Mouse (Mus musculus): Measurements from ENCODE around the gene Psmg4.

Gene Psmg4

DNA sequence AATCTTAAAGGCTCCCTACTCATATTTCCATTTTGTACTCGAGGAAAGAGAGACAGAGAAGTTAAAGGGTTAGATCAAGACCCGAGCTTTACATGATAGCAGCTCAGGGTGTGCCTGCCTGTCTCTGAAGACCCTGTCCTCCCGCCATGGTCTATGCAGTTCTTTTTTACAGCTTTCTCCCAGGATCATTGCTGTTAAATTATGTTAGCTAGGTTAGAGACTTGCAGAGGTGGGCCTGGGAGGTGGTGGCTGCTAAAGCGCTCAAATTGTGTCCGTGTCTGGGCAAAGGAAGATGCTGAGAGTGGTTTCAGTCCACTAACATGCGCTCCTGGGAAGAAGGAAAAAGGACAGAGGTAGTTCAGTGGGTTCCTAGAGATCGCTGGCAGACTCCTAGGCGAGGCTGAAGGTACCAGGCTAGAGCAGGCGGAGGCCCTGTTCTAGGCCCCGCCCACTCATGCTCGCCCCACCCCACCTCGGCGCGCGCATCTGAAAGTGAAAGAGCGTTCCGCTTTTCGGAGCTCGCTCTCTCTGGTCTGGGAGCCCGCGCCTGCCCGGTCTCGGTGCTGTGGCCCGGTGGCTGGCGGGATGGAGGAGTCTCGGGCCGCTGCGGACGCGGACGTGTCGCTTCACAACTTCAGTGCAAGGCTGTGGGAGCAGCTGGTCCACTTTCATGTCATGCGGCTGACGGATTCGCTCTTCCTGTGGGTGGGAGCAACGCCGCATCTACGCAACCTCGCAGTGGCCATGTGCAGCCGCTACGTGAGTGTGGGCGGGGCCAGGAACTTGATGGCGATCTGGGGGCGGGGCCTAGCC, at the start of gene Psmg4:
Psmg4 (plus strand) TSS at position 474 of the 813 bp plus-strand sequence.
- DNase-seq, result peak; percentile 96

DNA sequence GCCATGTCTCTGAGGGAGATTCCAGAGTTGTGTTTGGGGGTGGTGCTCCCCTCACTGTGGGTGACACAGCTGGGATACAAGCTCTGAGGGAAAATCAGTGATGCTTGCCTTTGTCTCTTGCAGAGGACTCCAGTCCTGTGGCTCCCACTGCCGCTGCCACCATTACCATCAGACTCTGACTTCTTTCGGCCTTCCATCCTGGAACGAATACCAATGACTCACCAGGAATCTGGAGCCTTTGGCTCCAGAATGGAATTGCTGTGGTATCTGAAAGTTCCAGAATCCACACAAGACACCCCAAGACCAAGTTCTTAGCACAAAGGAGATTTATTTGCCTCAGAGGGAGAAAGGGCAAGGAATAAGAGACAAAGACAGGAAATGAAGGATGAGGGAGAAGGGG, 49.7 kb upstream of the Psmg4 start:
- DNase-seq, result no peak

DNA sequence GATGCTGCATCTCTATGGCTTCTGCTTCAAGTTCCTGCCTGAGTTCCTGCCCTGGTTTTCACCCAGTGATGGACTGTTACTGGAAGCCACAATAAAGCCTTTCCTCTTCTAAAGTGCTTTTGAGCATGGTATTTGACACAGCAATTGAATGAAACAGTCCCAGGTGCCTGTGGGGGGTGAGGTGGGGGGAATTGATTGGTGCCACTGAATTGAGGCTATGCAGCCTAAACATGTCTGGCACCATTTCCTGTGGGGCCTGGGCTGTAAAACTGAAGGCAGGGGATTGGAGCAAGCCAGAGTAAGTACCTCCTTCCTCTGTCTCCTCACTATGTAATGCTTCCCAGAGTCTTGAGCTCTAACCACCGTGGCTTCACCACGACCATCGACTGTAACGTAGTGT, 48.1 kb upstream of the Psmg4 start:
- peak; percentile 60 for DNase-seq

DNA sequence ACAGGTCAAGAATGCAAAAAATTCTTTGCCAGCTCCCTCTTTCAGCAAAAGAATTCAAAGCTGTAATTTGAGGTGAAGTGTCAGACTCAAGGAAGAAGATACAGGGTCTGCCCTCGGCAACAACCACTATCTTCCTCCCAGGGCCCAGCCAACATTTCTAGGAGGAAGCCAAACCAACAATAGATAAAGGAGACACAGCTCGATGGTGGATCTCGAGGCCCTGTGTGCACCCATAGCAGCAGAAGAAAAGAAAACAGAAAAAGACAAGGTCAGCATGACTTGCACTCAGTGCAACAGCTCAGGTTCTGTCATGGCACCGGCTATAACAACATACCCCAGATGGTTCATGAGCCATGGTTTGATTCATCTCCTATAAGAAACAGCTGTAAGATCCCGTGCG, 46.3 kb upstream of the Psmg4 start:
- no peak for DNase-seq

DNA sequence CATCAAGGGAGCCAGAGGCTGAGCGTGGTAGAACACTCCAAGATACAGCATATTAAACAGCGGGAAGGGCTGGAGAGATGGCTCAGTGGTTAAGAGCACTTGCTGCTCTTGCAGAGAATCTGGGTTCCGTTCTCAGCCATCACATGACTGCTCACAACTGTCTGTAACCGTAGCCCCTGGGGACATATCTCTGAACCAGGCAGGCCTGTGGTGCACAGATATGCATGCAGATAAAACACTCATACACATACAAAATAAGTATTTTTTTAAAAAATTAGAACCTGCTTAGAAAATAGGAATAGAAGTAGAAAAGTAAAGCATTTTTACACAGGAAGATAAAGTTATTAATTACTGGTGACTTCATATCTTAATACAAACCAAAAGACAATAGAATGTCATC, 43.9 kb upstream of the Psmg4 start:
- DNase-seq, result no peak

DNA sequence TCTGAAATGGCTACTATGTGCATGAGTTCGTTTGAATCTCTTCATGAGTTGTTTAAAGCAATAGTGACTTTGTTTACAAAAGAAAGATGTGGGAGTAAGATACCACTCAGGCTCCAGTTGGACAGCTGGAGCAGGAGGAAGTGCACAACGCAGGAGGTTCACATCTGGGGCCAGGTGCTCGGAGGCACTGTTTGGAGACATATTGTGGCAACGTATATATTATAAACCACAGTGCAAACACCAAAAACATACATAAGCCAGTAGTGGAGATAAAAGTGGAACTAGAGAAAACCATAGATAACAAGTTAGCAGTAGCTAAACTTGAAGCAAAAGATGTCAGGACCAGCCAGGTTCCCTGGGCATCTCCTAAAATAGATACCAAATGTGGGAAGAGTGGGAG, 43.4 kb upstream of the Psmg4 start:
- DNase-seq, result peak; percentile 66

DNA sequence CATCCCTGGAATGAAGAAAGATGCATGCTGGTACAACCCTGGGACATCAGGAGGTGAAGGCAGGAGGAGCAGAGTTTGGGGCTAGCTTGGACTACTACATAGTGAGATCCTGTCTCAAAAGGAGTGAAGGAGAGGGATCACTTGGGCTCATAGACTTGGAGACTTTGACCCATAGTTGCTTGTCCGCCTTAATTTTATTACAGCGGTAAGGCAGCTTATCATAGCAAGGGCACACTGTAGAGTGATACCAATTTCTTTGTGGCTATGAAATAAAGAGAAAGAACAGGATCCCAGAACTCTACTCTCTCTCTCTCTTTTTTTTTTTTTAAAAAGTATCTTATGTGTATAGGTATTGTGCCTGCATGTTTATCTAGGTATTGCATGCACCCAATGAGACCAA, 42.2 kb upstream of the Psmg4 start:
- DNase-seq, result no peak

DNA sequence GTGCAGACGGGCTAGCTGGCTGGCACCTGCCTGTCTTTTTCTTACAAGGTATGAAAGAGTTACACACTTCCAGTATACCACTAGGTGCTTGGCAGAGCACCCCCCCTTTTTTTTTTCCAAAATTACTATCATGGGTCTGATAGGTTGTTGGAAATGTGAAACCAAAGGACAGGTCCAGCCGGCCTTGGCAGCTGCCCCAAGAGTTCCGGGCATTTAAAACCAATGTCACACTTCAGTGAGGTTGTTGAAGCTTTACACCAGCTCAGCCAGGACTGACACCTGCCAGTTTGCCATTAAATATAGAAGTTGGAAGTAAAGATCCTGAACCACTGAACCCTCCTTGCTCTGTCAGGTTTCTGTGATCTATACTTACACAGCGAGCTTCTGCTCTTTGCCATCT, 37.1 kb upstream of the Psmg4 start:
- no peak for DNase-seq

DNA sequence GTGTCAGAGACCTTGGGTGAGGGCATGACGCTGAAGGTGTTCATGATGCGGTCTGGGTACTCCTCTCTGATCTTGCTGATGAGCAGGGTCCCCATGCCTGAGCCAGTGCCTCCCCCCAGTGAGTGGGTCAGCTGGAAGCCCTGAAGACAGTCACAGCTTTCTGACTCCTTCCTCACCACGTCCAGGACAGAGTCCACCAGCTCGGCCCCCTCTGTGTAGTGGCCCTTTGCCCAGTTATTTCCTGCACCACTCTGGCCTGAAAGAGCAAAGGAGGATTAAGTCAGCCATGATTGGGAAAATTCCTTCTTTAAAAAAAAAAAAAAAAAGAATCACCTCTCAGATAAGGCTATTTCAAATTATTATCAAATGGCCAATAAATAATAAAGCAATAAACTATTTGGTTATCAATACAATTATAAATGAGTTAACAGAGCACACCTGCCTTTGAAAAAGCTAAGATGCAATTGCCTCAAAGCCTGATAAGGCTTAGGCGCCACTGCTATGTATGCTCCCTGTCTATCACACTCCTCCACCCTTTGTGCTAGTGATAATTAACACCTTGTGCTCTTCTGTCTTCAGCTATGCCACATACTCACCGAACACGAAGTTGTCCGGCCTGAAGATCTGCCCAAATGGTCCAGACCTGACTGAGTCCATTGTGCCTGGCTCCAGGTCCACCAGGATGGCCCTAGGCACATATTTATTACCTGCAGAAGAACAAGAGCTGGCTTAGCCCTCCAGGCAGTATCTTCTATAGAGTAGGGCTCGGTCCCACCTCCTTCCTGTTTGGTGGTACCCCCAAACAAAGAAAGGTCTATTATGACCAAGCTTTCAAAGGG, 34.3 kb upstream of the Psmg4 start:
- no peak for DNase-seq

DNA sequence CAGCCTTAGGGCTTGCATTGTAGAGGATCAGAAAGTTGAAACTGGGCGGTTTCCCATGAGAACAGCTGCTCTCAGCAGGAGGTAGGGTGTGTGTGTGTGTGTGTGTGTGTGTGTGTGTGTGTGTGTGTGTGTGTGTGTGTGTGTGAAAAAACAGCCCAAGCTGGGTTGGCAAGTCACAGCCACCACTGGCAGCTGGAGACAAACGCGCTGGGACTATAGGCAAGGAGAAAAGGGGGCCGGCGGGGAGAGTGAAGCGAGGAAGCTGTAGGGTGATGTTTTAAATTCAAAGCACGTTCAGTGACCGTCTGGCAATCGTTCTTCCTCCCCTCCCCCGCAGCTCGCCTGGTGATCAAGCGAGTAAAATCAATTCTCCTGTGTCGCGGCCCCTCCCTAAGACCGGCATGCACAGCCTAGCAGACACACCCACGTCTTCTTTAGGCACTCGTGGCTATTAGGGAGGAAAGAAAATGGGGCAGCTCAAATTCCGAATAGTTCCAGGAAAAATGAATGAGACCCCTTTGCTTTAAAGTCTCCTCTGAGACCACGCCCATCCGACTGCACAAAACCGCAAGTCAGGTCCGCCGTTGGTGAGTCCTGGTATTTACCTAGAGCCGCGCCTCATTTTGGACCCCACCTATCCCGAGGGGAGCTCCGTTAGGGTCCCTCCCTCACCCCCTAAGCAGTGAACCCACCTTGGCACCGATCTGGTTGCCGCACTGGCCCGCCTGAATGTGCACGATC, 33.1 kb upstream of the Psmg4 start:
- DNase-seq, result peak; percentile 50

DNA sequence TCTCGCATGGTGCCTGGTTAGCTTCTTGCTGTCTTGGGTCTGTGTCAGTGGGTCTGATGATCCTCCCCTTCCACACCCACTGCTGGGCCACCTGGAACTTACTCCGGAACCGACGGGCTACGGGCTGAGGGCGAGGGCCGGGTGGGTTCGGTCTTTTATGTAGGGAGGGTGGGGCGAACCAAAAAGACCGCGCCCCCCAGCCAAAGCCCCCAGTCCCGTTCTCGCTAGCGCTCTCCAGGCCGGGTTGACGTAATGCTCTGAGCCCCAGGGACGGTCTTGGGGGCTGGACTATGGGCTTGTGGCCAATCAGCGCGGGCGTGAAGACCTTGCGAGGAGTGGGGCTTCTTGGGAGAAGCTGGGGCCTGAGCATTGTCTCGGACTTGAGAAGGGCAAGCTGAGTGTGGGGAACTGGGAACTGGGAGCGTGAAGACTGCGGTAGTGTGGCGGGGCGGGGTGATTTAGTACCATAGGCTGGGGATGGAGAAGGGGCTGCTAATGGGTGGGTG, 32.5 kb upstream of the Psmg4 start, which contains the start of gene Tubb2b:
Tubb2b (minus strand) TSS at position 241 of the 506 bp plus-strand sequence.
- peak; percentile 75 for DNase-seq

DNA sequence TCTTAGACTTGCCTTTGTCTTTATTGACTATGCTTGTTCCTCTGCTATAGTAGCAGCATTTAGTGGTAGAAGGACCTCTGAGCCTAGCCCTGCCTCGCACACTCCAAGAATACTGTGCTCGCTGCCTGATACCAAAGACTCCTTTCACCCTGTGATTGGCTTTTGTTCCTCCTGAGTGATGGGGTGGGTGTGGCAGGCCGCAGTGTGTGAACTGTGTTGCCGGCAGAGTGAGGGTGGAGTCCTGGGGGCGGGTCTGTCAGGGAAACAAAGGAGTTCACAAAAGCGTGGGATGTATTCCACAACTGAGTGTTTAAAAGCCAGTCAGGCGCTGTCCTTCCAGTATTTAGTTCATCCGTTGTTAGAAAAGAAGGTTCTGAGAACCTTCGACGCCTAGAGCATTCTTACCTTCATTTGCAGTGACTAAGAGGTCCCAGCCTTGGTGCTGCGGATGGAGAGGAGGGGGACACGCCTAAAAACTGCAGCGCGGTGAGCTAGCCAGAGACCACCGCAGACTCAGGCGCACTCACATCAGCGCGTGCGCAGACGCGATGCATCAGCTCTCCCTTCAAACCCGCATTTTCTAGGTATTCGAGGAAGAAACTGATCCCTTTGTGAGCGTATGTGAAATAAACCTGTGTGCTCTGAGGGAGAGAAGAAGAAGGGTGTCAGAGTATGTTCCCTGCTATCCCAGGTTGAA, 31.6 kb upstream of the Psmg4 start:
- DNase-seq, result peak; percentile 79

DNA sequence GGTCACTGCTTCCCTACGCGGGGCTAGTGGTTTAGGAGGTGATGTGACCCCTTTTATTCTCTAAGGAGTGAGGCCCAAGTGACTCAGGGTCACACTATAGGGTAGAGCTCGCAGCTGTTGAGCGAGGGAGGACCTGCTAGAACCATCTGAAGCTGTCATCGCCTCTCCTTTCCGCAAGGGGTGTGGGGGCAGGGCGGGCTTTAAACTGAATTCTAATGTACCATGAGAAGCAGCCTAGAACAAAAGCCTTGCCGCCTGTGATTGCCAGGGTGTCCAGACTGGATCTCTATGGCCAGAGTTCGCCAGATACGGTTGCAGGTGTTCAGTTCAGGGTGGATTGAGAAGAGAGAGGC, 31.1 kb upstream of the Psmg4 start:
- peak; percentile 84 for DNase-seq

DNA sequence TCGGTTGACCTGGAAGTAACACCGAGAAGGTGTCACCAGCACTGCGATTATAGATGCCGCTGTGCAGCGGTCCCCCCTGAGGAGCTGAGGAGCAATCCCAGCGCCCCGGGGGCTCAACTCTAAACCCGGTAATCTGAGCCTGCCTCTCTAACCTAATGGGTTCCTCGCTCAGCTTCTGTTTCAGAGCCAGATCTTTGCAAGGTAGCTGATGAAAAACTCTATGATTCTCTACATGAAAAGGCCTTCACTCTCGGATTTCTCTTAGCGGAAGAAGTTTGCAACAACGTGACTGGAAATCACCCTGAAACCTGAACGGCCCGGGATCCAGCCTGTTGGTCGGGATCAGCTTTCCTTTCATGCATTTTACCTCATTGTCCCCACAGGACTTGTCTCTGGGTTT, 30.5 kb upstream of the Psmg4 start:
- DNase-seq, result no peak

DNA sequence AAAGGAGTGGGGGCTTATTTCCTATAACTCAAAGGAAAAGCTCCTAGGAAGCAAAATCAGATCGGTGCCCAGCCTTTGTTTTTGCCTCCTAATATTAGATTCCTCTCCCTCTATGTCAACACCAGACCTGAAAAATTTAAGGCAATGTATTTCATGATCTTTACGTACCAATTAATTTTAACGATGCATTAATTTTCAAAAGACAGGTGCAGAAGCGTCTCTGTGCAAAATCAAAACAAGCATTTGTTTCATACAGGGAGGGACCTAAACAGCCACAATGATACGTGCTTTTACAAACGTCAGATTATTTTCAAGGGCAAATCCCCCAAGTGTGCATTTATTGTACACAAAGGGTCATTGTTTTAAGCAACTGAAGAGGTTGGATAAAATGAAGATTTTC, 29.9 kb upstream of the Psmg4 start:
- DNase-seq, result no peak

DNA sequence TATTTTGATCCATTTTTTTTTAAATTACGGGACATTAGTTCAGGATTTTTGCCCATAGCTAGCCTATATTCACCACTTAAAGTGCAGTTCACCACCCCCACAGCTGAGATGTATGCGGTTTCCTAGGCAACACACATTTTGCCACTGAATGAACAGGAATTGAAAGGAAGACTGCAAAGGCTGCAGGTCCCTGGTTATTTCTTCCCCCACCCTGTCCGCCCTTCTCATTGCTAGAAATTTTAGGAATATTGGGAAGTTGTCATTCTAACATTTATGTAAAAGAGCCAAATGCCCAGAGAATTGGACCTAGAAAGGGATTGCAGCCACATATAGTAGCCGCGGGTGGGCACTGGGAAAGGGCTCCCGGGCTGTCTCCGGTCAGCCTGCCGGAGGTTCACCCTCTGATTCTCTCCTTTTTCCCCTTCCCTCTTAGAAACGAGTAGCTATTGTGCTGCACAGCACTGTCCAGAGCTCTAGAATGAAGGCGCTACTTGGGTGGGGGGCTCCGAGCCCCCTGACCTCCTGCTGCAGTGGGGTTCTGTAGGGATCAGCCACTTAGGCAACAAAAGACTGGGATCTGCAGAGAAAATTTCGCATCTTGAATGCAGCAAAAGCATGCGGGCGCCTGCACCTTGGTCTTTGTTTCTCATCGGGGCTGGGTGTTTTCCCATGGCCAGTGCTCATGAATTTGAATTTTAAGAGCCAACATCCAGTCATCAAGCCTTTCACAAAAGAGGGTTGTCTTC, 29.3 kb upstream of the Psmg4 start:
- DNase-seq, result no peak

DNA sequence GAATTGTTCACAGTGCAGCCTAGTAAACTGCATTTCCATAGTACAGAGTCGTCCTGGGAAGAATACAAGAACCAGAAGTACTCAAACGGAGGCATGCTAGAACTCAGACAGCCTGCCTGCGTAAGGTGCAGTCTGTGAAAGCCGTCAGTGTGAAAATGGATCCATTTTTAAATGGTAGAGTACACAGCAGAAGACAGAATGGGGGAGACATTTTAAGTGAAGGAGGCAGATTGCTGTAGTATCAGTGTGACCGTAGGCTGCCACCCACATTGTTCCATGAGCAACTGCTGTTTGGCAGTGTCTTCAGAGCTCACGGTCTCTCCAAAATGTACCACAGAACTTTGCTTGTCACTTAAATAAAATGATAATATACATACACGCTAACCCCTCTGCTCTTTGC, 28.5 kb upstream of the Psmg4 start:
- no peak for DNase-seq

DNA sequence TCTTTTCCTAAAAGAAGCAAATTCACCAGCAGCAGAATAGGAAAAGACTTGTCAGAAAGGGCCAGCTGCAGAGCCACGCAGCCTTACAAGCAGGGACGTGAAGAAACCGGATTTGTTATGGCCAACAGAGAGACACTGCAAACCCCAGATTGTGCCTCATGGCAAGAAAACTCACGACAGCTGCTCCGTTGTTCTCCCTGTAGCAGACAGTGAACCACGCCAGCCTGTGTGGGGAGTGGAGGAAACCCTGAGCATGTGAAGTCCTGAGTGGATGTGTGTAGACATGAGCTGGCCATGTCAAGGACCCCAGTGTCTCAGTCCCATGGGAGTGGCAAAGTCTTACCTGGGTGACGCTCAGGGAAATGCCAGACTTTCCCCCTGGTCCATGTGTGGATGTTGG, 26.2 kb upstream of the Psmg4 start:
- DNase-seq, result no peak

DNA sequence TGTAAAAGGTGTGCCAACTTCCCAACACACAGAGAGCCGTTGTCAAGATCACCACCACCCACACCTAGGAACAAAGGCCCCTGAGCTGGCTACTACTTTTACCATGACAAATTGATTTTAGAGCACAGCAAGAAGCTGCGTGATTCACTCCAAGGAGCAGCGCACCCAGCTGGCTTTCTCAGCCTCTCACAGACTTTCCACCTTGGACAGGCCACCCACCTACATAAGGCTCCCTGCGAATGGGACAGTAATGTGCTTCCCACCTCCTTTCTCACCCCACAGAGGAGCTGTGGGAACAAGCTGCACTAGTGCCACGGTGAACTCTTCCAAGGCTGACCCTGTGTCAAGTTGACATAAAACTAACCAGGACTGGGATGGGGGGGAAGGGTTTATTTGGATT, 19.4 kb upstream of the Psmg4 start:
- DNase-seq, result no peak

DNA sequence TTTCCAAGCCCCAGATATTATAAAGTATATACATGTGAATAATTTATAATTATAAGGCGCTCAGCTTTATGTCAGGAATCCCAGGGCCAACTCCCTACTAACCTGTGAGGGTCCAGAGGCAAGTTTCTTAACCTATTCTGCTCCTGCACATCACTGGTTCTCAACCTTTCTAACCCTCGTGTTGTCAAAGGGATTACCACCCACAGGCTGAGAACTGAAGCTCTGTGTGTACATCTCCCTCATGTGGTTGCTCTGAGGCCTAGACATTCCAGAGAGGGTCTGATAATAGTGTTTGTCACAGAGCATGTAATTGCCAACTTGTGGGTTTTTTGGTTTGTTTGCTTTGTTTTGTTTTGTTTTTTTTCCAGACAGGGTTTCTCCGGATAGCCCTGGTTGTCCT, 15.8 kb upstream of the Psmg4 start:
- DNase-seq, result peak; percentile 43

DNA sequence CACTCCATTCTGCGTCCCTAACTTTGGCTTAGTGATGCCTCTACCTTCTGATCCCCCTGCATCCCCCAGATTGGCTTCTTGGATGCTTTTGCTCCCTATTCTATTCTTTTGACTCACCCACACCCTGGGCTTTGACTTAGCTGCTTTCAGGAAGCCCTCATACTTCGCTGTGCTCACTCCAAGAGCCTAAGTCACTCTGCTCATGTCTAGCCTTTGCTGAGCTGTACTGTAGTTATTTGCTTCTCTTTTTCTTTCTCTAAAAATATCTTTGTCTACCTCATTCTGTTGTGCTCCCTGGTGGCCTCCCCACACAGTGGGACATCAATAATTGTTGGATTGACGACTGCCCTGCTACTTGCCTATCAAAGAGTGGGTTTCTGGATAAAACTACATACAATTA, 14.6 kb upstream of the Psmg4 start:
- DNase-seq, result no peak

Data from thymus, postnatal 14 days (tissue).